Mouse (Mus musculus) lung, adult 2 months (tissue): ENCODE results near the gene Gm15013. TPM values are rescaled to one million over a fixed set of nuclear protein-coding genes. Genes with fewer than 3 reads are reported as not detected.
"Not testable (repeated sequence)": the region's sequence is repeated elsewhere in the genome, so short reads cannot be mapped to it uniquely, and the experiment has no call there.

Source experiments
- DNase-seq: peaks from one replicate; pipeline ENCODE4 v3.0.0; 2022
- H3K4me1 ChIP-seq: fragments of 200-500 bp; 2 replicates; pipeline ENCODE4 v1.6.1; 2011; ENCODE audit warnings: low read length; ENCODE audit not compliant: control insufficient read depth, insufficient read depth
- H3K4me3 ChIP-seq: fragments of 200-500 bp; replicated peaks from 2 replicates; pipeline ENCODE3; 2011; ENCODE audit warnings: low read depth, mild to moderate bottlenecking, control low read depth, low read length; ENCODE audit errors: extremely low read depth
- CTCF ChIP-seq: fragments of 200-500 bp; IDR thresholded peaks from 2 replicates; pipeline ENCODE4 v1.5.1; 2011; ENCODE audit warnings: mild to moderate bottlenecking, low read length, control low read depth; ENCODE audit not compliant: insufficient read depth
- POLR2A ChIP-seq: fragments of 200-500 bp; IDR thresholded peaks from 2 replicates; pipeline ENCODE4 v1.6.1; 2011; ENCODE audit warnings: low read depth, mild to moderate bottlenecking, control low read depth, low read length, borderline replicate concordance; ENCODE audit errors: extremely low read depth
- WGBS: fragments of 180-500 bp; shearing (Covaris S2); methylation state at CpG from one replicate; pipeline ENCODE4 v1.1.7; 2018; 5-methylcytosine and 5-hydroxymethylcytosine counted together
- polyA plus RNA-seq: library from polyadenylated mRNA; depleted of rRNA; stranded (reverse); fragments of >200 nt; gene quantifications from 2 replicates; pipeline ENCODE4 v1.2.3, GENCODE M21; 2012; rRNA removed

The Gm15013 gene
- not detected in 2 replicates for polyA plus RNA-seq

- TF ChIP-seq CTCF (no peak), POLR2A (no peak)
- H3K4me1 ChIP-seq: no peaks in the 10 kb centered on the region
- H3K4me3 ChIP-seq: no peak within 1 kb of the TSS
- DNase-seq: no peak
- WGBS: 94% methylated on average over 8 of the region's 8 CpGs
These were observed at the start of gene Gm15013 for GRCm38 (mm10) chrX:139714381-139714780. Gene Gm15013 (minus strand): TSS chrX:139714481.

- 80% methylated on average over 2 of the region's 2 CpGs for WGBS
- no peak for DNase-seq
- TF ChIP-seq CTCF: no peak
- TF ChIP-seq POLR2A: no peak
- H3K4me3 ChIP-seq: no peak overlapping the region
- no peaks in the 10 kb centered on the region for H3K4me1 ChIP-seq
These were observed 48.3 kb upstream of the Gm15013 start for GRCm38 (mm10) chrX:139762546-139762945.

GRCm38 (mm10) chrX:139758634-139759033 lies 44.4 kb upstream of the Gm15013 start:
- 67% methylated on average over 3 of the region's 3 CpGs for WGBS
- not testable (repeated sequence) for DNase-seq, H3K4me1 ChIP-seq, H3K4me3 ChIP-seq

- Histone ChIP-seq H3K4me1 (no peaks in the 10 kb centered on the region), H3K4me3 (no peak overlapping the region)
- TF ChIP-seq POLR2A: no peak
- peak; percentile 69 for TF ChIP-seq CTCF
- 0% methylated on average over 1 of the region's 1 CpGs for WGBS
- peak; percentile 14 for DNase-seq
These were observed 37.6 kb upstream of the Gm15013 start for GRCm38 (mm10) chrX:139751855-139752254.

- H3K4me1 ChIP-seq: no peaks in the 10 kb centered on the region
- no peak overlapping the region for H3K4me3 ChIP-seq
- DNase-seq: no peak
- no peak for TF ChIP-seq POLR2A
- no peak for TF ChIP-seq CTCF
- 70% methylated on average over 5 of the region's 5 CpGs for WGBS
These were observed 22.8 kb upstream of the Gm15013 start for GRCm38 (mm10) chrX:139737066-139737465.

- Histone ChIP-seq H3K4me3 (no peak overlapping the region), H3K4me1 (no peaks in the 10 kb centered on the region)
- no peak for DNase-seq
- 79% methylated on average over 3 of the region's 3 CpGs for WGBS
- no peak for TF ChIP-seq CTCF
- TF ChIP-seq POLR2A: no peak
These were observed 16.3 kb upstream of the Gm15013 start for GRCm38 (mm10) chrX:139730541-139730940.

- Histone ChIP-seq H3K4me3 (no peak overlapping the region), H3K4me1 (no peaks in the 10 kb centered on the region)
- WGBS: 83% methylated on average over 2 of the region's 2 CpGs
- no peak for TF ChIP-seq POLR2A
- no peak for TF ChIP-seq CTCF
- no peak for DNase-seq
These were observed 8.1 kb upstream of the Gm15013 start for GRCm38 (mm10) chrX:139722350-139722749.

GRCm38 (mm10) chrX:139684775-139685695 lies 29.2 kb downstream of the Gm15013 start, which contains the start of gene Tbc1d8b:
Gene Tbc1d8b (plus strand): TSS chrX:139684996.
- H3K4me1 ChIP-seq: no peaks in the 10 kb centered on the region
- peak; percentile 48; the same call in 1 of the 2 replicates for TF ChIP-seq POLR2A
- no peak for TF ChIP-seq CTCF
- WGBS: 15% methylated on average over 43 of the region's 43 CpGs
- H3K4me3 ChIP-seq: peak within 1 kb of the TSS; percentile 94
- DNase-seq: peak; percentile 72

- WGBS: 30% methylated on average over 8 of the region's 8 CpGs
- Histone ChIP-seq H3K4me1 (no peaks in the 10 kb centered on the region), H3K4me3 (peak overlapping the region; percentile 94)
- no peak for TF ChIP-seq CTCF
- no peak for TF ChIP-seq POLR2A
- no peak for DNase-seq
These were observed 29.9 kb downstream of the Gm15013 start for GRCm38 (mm10) chrX:139684410-139684774.

GRCm38 (mm10) chrX:139665829-139666228 lies 48.5 kb downstream of the Gm15013 start:
- Histone ChIP-seq H3K4me1 (no peaks in the 10 kb centered on the region), H3K4me3 (no peak overlapping the region)
- TF ChIP-seq CTCF (0 out of 2 replicates have a peak, but pooled peaks have one; percentile 11), POLR2A (no peak)
- 64% methylated on average over 2 of the region's 2 CpGs for WGBS
- no peak for DNase-seq

Other genes starting within 250 kb of the Gm15013 start
- 0.05 and 0.11 TPM in 2 replicates for gene D330045A20Rik, start 234.1 kb downstream of the Gm15013 start, polyA plus RNA-seq
- 1.4 and 1.5 TPM in 2 replicates for gene Rnf128, start 151.2 kb downstream of the Gm15013 start, polyA plus RNA-seq
- 1.2 and 2.1 TPM in 2 replicates for gene Tbc1d8b, start 29.5 kb downstream of the Gm15013 start, polyA plus RNA-seq
- gene Ripply1, start 67.9 kb upstream of the Gm15013 start, polyA plus RNA-seq: 0.15 TPM in 2 replicates
- 0.37 and 0.78 TPM in 2 replicates for gene Cldn2, start 86.3 kb upstream of the Gm15013 start, polyA plus RNA-seq
- 1.9 and 2.6 TPM in 2 replicates for gene Morc4, start 157.2 kb upstream of the Gm15013 start, polyA plus RNA-seq